Mouse (Mus musculus): Measurements from ENCODE around the gene Srrm1. TPM values are rescaled to one million over a fixed set of nuclear protein-coding genes. Genes with fewer than 3 reads are reported as not detected.

The Srrm1 gene
- polyA plus RNA-seq, 1 experiment from 2014 or later = 208 TPM

DNA sequence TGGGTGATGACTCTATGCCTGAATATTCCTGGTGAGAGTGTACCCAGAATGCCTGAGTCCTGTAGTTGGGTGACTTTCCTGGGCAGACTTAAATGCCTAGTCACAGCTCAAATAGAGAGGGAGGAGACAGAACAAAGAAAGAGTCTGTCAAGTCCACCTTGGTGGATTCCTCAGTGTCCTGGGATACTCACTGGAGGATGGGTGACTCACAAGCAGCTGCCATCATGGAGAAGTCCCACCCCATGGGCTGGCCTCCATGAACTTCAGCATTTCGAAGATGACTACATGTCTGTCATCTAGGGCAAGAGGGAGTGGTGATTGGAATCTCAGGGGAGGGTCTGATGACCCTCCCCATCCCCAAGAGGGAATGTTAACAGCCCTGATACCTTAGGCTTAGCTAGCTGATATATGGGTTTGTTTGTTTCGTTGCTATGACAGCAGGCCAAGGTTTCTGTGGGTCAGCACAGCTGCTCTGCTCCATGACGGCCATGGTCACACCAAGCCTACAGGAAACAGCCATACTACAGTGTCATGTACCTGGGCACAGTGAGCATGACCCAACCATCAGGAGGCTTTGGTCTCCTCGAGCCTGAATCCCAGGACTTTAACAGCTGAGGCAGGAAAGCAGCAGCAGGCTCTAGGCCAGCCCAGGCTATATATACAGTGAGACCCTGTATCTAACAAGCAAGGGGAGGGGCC is 76.3 kb downstream of the Srrm1 start:
- H3K4me2 ChIP-seq (replicated peaks) = no peak overlapping the region
- WGBS = 73% methylated on average over 4 of the region's 4 CpGs
- H3K4me3 ChIP-seq = no peak overlapping the region
- no peak overlapping the region for H3K9ac ChIP-seq (replicated peaks)
- no peaks in the 10 kb centered on the region for H3K36me3 ChIP-seq
- no peak overlapping the region for H3K27ac ChIP-seq (replicated peaks)
- H3K4me1 ChIP-seq = peaks cover 6% of the 10 kb centered on the region; the same call in 1 of the 2 replicates
- H3K27me3 ChIP-seq = no peaks in the 10 kb centered on the region
- H3K9me3 ChIP-seq = no peaks in the 10 kb centered on the region
- no peak for ATAC-seq (replicated peaks)

- Histone ChIP-seq H3K4me2 (replicated peaks) (no peak overlapping the region), H3K4me3 (no peak overlapping the region), H3K4me1 (peaks cover 24% of the 10 kb centered on the region), H3K27me3 (no peaks in the 10 kb centered on the region), H3K9me3 (no peaks in the 10 kb centered on the region), H3K9ac (replicated peaks) (no peak overlapping the region), H3K36me3 (no peaks in the 10 kb centered on the region), H3K27ac (replicated peaks) (no peak overlapping the region)
- WGBS = 76% methylated on average over 7 of the region's 7 CpGs
- no peak for ATAC-seq (replicated peaks)
Measured at GRCm38 (mm10) chr4:135274761-135275160, 78.4 kb downstream of the Srrm1 start.

GRCm38 (mm10) chr4:135273307-135273682 is 79.8 kb downstream of the Srrm1 start:
- 2% methylated on average over 17 of the region's 17 CpGs for WGBS
- Histone ChIP-seq H3K27me3 (no peaks in the 10 kb centered on the region), H3K4me2 (replicated peaks) (peak overlapping the region; percentile 78), H3K4me1 (peaks cover 38% of the 10 kb centered on the region), H3K36me3 (no peaks in the 10 kb centered on the region), H3K27ac (replicated peaks) (no peak overlapping the region), H3K4me3 (peak overlapping the region; percentile 79), H3K9ac (replicated peaks) (0 out of 2 replicates have a peak overlapping the region, but pooled peaks have one; percentile 1), H3K9me3 (no peaks in the 10 kb centered on the region)
- ATAC-seq (replicated peaks) = 0 out of 2 replicates have a peak, but pooled peaks have one; percentile 11

DNA sequence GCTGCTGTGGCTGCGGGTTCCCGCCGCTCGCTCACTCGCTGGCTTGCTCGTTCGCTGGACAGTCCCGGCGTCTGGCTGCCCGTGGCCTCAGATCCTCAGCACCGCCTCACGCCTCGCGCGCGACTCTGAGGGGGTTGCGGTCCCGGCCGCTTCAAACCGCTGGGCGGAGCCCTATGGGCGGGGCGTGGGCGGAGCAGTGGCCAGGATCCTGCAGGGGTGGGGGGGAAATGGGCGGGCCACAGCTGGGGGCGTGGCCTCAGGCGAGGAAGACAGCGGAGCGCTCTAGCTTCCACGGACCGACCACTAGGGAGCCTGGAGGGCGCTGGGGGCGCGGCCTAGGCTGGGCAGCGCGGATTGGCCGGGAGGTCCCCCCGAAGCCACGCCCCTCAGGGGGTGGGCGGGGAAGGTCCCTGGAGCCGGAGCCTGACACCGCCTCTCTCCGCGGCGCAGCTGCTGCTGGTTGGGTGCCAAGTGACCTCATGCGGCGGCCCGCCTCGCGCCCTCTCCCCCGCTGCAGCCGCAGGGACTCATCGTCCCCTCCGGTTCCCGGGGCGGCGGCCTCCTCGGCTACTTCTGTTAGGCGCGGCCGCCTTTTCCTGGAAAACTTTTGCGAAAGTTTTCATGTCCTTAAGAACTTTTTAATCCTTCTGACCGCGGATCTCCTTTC is 80.3 kb downstream of the Srrm1 start, which contains the start of gene Clic4:
TSS of gene Clic4 (minus strand) at position 175 of the 667 bp plus-strand sequence.
- Histone ChIP-seq H3K4me1 (peaks cover 43% of the 10 kb centered on the region), H3K4me2 (replicated peaks) (peak within 1 kb of the TSS; percentile 78), H3K4me3 (peak within 1 kb of the TSS; percentile 79), H3K9ac (replicated peaks) (peak within 1 kb of the TSS; percentile 81), H3K9me3 (no peaks in the 10 kb centered on the region), H3K27me3 (no peaks in the 10 kb centered on the region), H3K36me3 (no peaks in the 10 kb centered on the region), H3K27ac (replicated peaks) (peak within 1 kb of the TSS; percentile 94)
- WGBS = under 1% methylated on average over 61 of the region's 64 CpGs
- peak; percentile 99 for ATAC-seq (replicated peaks)

GRCm38 (mm10) chr4:135271881-135272616 is 81.1 kb downstream of the Srrm1 start:
- Histone ChIP-seq H3K27me3 (no peaks in the 10 kb centered on the region), H3K4me3 (peak overlapping the region; percentile 79), H3K9me3 (no peaks in the 10 kb centered on the region), H3K4me2 (replicated peaks) (peak overlapping the region; percentile 78), H3K9ac (replicated peaks) (peak overlapping the region; percentile 81), H3K27ac (replicated peaks) (peak overlapping the region; percentile 94), H3K4me1 (peaks cover 50% of the 10 kb centered on the region), H3K36me3 (no peaks in the 10 kb centered on the region)
- ATAC-seq (replicated peaks) = peak; percentile 67
- under 1% methylated on average over 66 of the region's 67 CpGs for WGBS

DNA sequence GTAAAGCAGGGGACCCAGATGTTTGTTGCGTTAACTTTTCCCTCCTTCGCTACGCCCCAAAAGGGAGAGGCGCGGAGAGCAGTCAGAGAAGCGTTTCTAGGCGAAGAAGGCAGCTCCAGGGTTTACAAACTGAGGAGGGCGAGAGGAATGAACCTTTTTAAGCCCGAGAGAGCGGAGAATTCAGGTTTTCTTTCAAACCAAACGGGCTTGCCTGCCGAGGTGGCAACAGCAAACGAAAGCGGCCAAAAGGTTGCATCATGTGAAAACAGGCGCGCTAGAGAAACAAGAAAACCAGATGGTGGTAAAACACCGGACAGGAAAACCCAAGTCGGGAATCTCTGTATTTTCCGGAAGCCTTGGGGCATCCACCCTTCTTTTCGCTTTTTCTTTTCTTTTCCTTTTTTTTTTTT is 81.7 kb downstream of the Srrm1 start:
- H3K27ac ChIP-seq (replicated peaks) = no peak overlapping the region; the same call in none of the 2 replicates
- H3K9me3 ChIP-seq = no peaks in the 10 kb centered on the region
- WGBS = under 1% methylated on average over 20 of the region's 20 CpGs
- no peaks in the 10 kb centered on the region for H3K36me3 ChIP-seq
- H3K27me3 ChIP-seq = no peaks in the 10 kb centered on the region
- peak overlapping the region; percentile 78 for H3K4me2 ChIP-seq (replicated peaks)
- peak overlapping the region; percentile 81 for H3K9ac ChIP-seq (replicated peaks)
- peaks cover 56% of the 10 kb centered on the region for H3K4me1 ChIP-seq
- H3K4me3 ChIP-seq = peak overlapping the region; percentile 79
- ATAC-seq (replicated peaks) = no peak

Other genes starting within 250 kb of the Srrm1 start
- not detected in 2 replicates for gene Runx3, start 232.7 kb downstream of the Srrm1 start, polyA plus RNA-seq (2015; fragmentation: Nextera tagmentation; extraction: Ambion mirVana)
- 114 and 116 TPM in 2 replicates for gene Clic4, start 80.5 kb downstream of the Srrm1 start, polyA plus RNA-seq (2015; fragmentation: Nextera tagmentation; extraction: Ambion mirVana)
- 0.50 and 0.63 TPM in 2 replicates for gene Ncmap, start 44.9 kb upstream of the Srrm1 start, polyA plus RNA-seq (2015; fragmentation: Nextera tagmentation; extraction: Ambion mirVana)
- 25.4 and 27.4 TPM in 2 replicates for gene Rcan3, start 80.5 kb upstream of the Srrm1 start, polyA plus RNA-seq (2015; fragmentation: Nextera tagmentation; extraction: Ambion mirVana)
- gene Stpg1, start 141.5 kb upstream of the Srrm1 start, polyA plus RNA-seq (2015; fragmentation: Nextera tagmentation; extraction: Ambion mirVana) = 0.18 TPM in 1 of 2 replicates, not detected in the other
- 4.3 and 6.6 TPM in 2 replicates for gene Nipal3, start 141.7 kb upstream of the Srrm1 start, polyA plus RNA-seq (2015; fragmentation: Nextera tagmentation; extraction: Ambion mirVana)
- gene Grhl3, start 220.3 kb upstream of the Srrm1 start, polyA plus RNA-seq (2015; fragmentation: Nextera tagmentation; extraction: Ambion mirVana) = 0.53 and 0.69 TPM in 2 replicates

Data from forebrain, embryonic 15.5 days (tissue).